Mouse (Mus musculus): ENCODE data around the gene Ptpn7. TPM values are rescaled to one million over a fixed set of nuclear protein-coding genes. Genes with fewer than 3 reads are reported as not detected.
A peak's percentile ranks its signal among the peaks of the same experiment; 100 is the strongest.
"Not testable (repeated sequence)": the region's sequence is repeated elsewhere in the genome, so short reads cannot be mapped to it uniquely, and the experiment has no call there.

Ptpn7 gene
- polyA plus RNA-seq, 1 experiment from 2014 or later: 1.2 TPM

DNA sequence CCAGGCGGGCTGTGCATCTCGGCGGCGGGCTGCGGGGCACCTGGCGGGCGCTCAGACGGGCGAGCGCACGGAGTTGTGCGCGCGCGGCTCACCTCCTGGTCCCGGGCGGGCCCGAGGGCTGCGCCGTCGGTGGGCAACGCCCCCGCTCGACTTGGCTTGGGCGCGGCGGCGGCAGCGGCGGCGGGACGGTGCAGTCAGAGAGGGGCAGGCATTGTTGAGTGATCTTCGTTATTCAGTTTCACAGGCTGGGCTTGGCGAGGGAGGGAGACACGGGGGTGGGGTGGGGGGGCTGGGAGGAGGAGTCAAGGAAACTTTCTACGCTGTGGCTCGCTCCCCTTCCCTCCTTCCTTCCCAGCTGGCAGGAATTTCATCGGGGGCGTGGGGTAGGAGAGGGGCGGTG, 27.4 kb upstream of the Ptpn7 start, which contains the start of gene Lgr6:
Gene Lgr6 (minus strand): TSS at position 153 of the 400 bp plus-strand sequence.
- Histone ChIP-seq H3K4me3 (peak within 1 kb of the TSS; percentile 41), H3K9ac (peak within 1 kb of the TSS; percentile 43; the same call in 1 of the 2 replicates), H3K4me1 (peaks cover 11% of the 10 kb centered on the region), H3K4me2 (replicated peaks) (peak within 1 kb of the TSS; percentile 78), H3K27ac (no peak within 1 kb of the TSS), H3K9me3 (replicated peaks) (no peaks in the 10 kb centered on the region), H3K27me3 (peaks cover 75% of the 10 kb centered on the region), H3K36me3 (no peaks in the 10 kb centered on the region)
- under 1% methylated on average over 40 of the region's 40 CpGs for WGBS
- ATAC-seq (ENCODE audit: low FRiP score): no peak

DNA sequence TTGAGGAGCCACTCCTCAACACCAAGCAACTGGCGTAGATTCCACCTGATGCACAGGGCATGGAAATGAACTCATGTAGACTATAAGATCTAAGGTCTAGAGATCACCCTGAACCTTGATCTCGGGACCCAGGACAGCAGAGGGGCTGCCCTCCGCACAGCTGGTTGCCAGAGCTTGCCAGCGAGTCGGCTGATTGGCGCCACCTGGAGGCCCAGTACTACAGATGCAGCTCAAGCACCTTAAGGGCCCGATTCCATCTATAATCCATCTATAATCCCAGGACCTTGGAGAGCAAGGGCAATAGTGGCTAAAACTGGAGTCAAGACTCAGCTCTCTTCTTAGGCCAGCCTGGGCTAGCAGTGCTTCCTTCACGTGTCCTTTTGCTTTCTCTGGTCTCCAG, 26.5 kb upstream of the Ptpn7 start:
- Histone ChIP-seq H3K4me2 (replicated peaks) (peak overlapping the region; percentile 78), H3K36me3 (no peaks in the 10 kb centered on the region), H3K27ac (no peak overlapping the region), H3K4me1 (peaks cover 11% of the 10 kb centered on the region), H3K9me3 (replicated peaks) (no peaks in the 10 kb centered on the region), H3K4me3 (0 out of 2 replicates have a peak overlapping the region, but pooled peaks have one; percentile 41), H3K27me3 (peaks cover 69% of the 10 kb centered on the region), H3K9ac (no peak overlapping the region)
- 0 out of 2 replicates have a peak, but pooled peaks have one; percentile 20 for ATAC-seq (ENCODE audit: low FRiP score)
- 2% methylated on average over 8 of the region's 8 CpGs for WGBS

DNA sequence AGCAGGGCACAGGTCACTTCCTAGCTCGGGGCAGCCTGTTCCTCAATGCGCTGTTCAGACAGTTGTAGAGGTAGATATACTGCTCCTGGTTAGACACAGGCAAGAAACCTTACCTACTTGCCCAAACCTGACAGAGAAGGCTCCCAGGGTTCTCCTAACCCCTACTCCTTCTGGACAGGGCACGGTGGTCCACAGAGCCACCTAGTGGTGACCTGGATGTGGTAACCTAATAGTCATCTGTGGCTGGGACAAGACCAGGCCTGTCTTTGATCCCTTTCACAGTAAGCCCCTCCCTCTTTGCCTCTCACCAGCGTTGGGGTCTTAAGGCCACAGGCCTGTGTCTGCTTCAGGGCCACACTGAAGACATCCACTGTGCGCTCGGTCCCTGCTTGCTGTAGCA, 23.9 kb upstream of the Ptpn7 start:
- no peak for ATAC-seq (ENCODE audit: low FRiP score)
- Histone ChIP-seq H3K36me3 (no peaks in the 10 kb centered on the region), H3K4me3 (no peak overlapping the region), H3K27ac (no peak overlapping the region), H3K4me2 (replicated peaks) (no peak overlapping the region), H3K9me3 (replicated peaks) (no peaks in the 10 kb centered on the region), H3K27me3 (peaks cover 49% of the 10 kb centered on the region), H3K4me1 (peaks cover 11% of the 10 kb centered on the region), H3K9ac (no peak overlapping the region)
- WGBS: 39% methylated on average over 6 of the region's 6 CpGs

DNA sequence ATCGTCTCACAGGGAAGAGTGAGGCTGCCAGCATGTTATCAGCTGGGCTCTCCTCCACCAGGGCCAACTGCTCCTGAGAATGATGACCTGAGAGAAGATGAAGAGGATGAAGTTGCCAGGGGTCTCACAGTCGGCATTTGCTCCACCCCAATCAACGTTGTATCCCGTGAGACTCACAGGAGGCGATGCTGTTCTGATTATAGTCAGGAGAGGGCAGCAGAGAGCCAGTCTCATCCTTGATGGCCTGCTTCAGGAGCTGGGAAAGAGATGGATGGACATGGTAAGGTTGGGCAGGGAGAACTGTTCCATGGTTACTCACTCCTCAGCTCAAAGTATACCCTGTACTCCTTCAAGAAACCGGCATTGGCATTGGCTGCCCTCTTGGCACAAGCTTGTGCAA, 22.4 kb upstream of the Ptpn7 start:
- peaks cover 34% of the 10 kb centered on the region for H3K27me3 ChIP-seq
- no peak overlapping the region for H3K4me2 ChIP-seq (replicated peaks)
- peaks cover 7% of the 10 kb centered on the region for H3K4me1 ChIP-seq
- no peak overlapping the region for H3K9ac ChIP-seq
- no peak overlapping the region for H3K27ac ChIP-seq
- ATAC-seq (ENCODE audit: low FRiP score): 0 out of 2 replicates have a peak, but pooled peaks have one; percentile 1
- H3K9me3 ChIP-seq (replicated peaks): no peaks in the 10 kb centered on the region
- H3K4me3 ChIP-seq: no peak overlapping the region
- 15% methylated on average over 6 of the region's 6 CpGs for WGBS
- H3K36me3 ChIP-seq: no peaks in the 10 kb centered on the region

DNA sequence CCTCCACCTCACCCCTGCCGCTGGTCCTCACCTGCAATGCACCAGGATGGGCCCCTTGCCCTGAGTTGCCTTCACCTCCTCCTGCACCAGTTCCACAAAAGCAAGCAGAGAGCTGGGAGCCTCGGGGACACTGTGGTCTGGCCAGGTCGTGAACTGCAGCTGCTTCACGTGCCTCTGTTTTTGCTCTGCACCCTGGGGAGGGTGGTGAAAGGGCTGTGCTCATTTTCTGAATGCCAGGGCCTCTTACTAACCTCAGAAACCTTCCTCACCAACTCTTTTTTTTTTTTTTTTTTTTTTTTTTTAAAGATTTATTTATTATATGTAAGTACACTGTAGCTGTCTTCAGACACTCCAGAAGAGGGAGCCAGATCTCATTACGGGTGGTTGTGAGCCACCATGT, 21.2 kb upstream of the Ptpn7 start:
- H3K27me3 ChIP-seq: peaks cover 22% of the 10 kb centered on the region
- not testable (repeated sequence) for H3K4me3 ChIP-seq; H3K9ac ChIP-seq; H3K4me1 ChIP-seq; ATAC-seq (ENCODE audit: low FRiP score); H3K36me3 ChIP-seq; H3K4me2 ChIP-seq (replicated peaks); H3K9me3 ChIP-seq (replicated peaks); H3K27ac ChIP-seq
- WGBS: 56% methylated on average over 5 of the region's 5 CpGs

DNA sequence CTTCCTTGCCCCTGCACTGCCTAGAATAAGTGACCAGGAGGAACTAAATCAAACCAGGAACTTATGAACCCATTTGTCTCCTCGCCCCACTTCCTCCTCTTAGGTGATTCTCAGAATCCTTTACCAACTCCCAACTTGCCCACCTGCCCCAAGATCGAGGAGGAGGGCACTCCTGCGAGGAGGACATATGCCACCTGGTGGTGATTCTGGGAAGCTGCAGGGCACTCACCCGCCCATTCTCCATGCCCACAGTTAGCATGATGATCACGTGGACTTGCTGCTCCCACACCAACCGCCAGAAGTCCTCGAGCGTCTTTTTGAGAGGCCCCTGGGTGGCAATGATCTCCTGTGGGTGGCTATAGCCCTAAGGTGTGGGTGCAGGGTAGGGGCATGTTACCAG, 19.8 kb upstream of the Ptpn7 start:
- ATAC-seq (ENCODE audit: low FRiP score): no peak
- Histone ChIP-seq H3K4me3 (no peak overlapping the region), H3K9me3 (replicated peaks) (no peaks in the 10 kb centered on the region), H3K4me1 (no peaks in the 10 kb centered on the region), H3K36me3 (no peaks in the 10 kb centered on the region), H3K4me2 (replicated peaks) (no peak overlapping the region), H3K9ac (no peak overlapping the region), H3K27me3 (peaks cover 11% of the 10 kb centered on the region; the same call in 1 of the 2 replicates), H3K27ac (no peak overlapping the region)
- 16% methylated on average over 8 of the region's 8 CpGs for WGBS

DNA sequence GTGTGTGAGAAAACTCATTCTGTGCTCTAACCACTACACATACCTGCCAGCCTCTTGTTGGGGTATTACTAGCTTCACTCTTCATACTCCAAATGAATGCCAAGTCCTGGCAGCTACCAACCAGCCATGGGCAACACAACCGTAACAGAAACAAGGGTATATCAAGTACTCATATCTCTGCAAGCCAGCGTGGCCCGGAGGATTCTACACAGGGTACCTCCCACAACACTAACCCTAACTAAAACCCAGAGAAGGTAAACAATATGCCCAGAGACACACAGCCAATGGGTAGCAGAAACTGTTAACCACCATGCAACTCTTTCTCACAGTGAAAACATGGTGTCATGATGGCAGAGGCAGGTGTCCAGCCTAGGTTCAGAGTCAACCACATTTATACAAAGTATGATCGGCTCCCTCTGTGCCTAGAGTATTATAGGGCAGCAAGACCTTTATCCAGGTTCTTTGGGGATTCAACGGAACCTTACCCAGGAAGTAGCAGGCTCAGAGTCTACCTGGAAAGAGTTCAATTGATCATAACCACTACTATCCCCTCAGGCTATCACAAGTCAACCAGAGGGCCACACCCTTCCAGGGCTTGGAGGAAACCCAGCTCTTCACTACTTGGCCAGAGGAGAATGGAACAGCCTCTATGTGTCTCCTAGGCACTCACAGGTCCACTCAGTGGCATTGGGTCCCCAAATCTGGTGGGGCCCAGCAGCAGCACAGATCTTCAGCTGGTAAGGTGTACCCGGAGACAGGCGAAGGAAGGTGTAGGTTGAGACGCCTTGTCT, 7.7 kb upstream of the Ptpn7 start:
- Histone ChIP-seq H3K9ac (no peak overlapping the region), H3K9me3 (replicated peaks) (no peaks in the 10 kb centered on the region), H3K4me3 (no peak overlapping the region), H3K4me2 (replicated peaks) (no peak overlapping the region), H3K27ac (no peak overlapping the region), H3K27me3 (peaks cover 9% of the 10 kb centered on the region; the same call in 1 of the 2 replicates), H3K4me1 (peaks cover 22% of the 10 kb centered on the region), H3K36me3 (no peaks in the 10 kb centered on the region)
- no peak for ATAC-seq (ENCODE audit: low FRiP score)
- WGBS: 91% methylated on average over 8 of the region's 8 CpGs

DNA sequence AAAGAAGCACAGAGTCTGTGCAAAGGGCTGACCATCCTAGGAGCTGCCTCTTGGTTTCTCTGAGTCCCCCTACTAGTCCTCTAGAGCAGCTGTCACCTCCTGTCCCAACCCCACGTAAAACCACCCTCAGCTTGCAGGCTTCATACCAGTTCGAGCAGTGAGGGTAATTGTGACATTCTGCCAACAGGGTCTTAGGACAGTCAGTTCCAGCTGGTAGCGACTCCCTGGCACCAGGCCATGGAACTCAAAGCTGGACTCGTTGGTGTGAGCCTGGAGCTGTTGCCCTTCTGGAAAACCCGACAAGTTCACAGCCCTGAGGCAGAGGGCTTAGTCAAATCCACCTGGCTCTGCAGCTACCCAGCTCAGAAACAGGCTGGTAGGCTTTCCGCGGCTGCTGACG, 6.5 kb upstream of the Ptpn7 start:
- H3K27ac ChIP-seq: no peak overlapping the region
- H3K9me3 ChIP-seq (replicated peaks): no peaks in the 10 kb centered on the region
- no peak for ATAC-seq (ENCODE audit: low FRiP score)
- no peaks in the 10 kb centered on the region for H3K36me3 ChIP-seq
- H3K4me1 ChIP-seq: peaks cover 22% of the 10 kb centered on the region
- no peak overlapping the region for H3K4me3 ChIP-seq
- H3K27me3 ChIP-seq: peaks cover 9% of the 10 kb centered on the region; the same call in 1 of the 2 replicates
- no peak overlapping the region for H3K9ac ChIP-seq
- no peak overlapping the region for H3K4me2 ChIP-seq (replicated peaks)
- WGBS: 71% methylated on average over 8 of the region's 8 CpGs

DNA sequence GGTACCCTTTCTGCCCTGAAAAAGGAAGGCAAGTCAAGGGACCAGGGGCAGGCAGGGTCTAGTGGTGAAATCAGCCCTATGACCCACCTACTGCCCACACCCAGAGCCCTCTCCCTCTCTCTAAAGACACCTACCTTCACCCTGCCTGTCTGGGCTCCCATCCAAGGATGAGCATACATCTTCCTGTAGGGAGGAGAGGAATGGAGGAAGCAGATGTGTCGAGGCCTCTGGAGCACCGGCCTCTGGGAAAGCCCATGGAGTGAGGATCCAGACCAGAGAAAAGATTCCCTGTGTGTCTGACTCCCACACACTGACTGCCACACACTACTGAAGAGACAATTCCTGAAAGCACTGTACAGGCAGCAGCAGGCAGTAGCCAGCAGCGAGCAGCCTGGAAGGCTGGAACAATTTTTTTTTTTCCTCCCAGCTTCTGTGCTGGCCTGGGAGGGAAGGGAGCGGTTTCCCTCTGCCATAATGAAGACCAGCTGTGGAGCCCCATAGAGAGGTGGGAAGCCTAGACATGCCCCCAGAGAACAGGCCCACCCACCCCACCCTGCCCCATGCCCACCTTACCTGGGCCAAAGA, 6.0 kb upstream of the Ptpn7 start:
- Histone ChIP-seq H3K27ac (no peak overlapping the region), H3K4me1 (peaks cover 22% of the 10 kb centered on the region), H3K9me3 (replicated peaks) (no peaks in the 10 kb centered on the region), H3K4me3 (no peak overlapping the region), H3K36me3 (no peaks in the 10 kb centered on the region), H3K9ac (no peak overlapping the region), H3K4me2 (replicated peaks) (no peak overlapping the region), H3K27me3 (peaks cover 12% of the 10 kb centered on the region; the same call in 1 of the 2 replicates)
- WGBS: 62% methylated on average over 4 of the region's 4 CpGs
- no peak for ATAC-seq (ENCODE audit: low FRiP score)

DNA sequence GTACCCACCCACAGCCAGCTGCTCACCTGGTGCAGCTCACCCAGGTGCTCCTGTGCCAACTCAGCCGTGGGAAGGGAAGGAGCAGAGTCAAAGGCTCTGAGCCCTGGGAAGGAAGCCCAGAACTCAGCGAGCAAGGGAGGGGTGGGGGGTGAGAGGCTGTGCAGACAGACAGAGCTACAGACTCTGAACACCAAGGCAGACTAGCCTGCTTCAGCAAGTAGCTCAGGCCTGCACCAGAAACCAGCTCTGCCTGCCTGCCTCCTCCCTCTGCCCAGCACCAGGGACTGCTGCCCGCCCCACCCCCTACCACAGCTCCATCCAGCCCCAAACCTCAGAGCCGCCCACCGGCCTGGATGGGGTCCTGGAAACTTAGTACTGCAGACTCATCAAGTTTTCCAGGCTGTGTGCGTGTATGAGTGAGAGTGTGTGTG, 4.5 kb upstream of the Ptpn7 start:
- no peak overlapping the region for H3K27ac ChIP-seq
- peaks cover 22% of the 10 kb centered on the region for H3K4me1 ChIP-seq
- no peak overlapping the region for H3K4me3 ChIP-seq
- H3K36me3 ChIP-seq: no peaks in the 10 kb centered on the region
- no peak for ATAC-seq (ENCODE audit: low FRiP score)
- H3K9me3 ChIP-seq (replicated peaks): no peaks in the 10 kb centered on the region
- 0 out of 2 replicates have a peak overlapping the region, but pooled peaks have one; percentile 2 for H3K9ac ChIP-seq
- peaks cover 14% of the 10 kb centered on the region; the same call in 1 of the 2 replicates for H3K27me3 ChIP-seq
- WGBS: 59% methylated on average over 6 of the region's 6 CpGs
- H3K4me2 ChIP-seq (replicated peaks): no peak overlapping the region

DNA sequence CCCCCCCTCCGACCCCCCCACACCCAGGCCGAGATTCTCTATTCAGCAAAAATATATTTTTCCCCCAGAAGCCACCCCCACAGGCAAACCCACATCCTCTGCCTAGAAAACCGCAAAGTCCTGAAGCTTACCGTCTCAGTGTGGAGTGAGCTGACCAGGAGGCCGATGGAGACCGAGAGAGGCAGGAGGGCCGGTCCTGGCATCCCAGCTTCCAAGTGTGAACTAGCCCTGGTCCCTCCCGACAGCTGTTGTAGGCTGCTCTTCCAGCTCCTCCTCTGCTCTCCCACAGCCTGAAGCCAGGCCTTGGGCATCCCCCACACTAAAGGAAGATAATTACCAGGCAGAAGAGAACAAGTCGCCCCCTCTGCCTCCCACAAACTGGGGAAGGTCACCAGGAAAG, 3.5 kb upstream of the Ptpn7 start:
- 29% methylated on average over 9 of the region's 9 CpGs for WGBS
- no peaks in the 10 kb centered on the region for H3K36me3 ChIP-seq
- no peak overlapping the region for H3K4me3 ChIP-seq
- H3K4me2 ChIP-seq (replicated peaks): no peak overlapping the region
- no peaks in the 10 kb centered on the region for H3K9me3 ChIP-seq (replicated peaks)
- H3K27me3 ChIP-seq: peaks cover 14% of the 10 kb centered on the region; the same call in 1 of the 2 replicates
- H3K9ac ChIP-seq: no peak overlapping the region
- H3K4me1 ChIP-seq: peaks cover 22% of the 10 kb centered on the region
- H3K27ac ChIP-seq: no peak overlapping the region
- no peak for ATAC-seq (ENCODE audit: low FRiP score)

DNA sequence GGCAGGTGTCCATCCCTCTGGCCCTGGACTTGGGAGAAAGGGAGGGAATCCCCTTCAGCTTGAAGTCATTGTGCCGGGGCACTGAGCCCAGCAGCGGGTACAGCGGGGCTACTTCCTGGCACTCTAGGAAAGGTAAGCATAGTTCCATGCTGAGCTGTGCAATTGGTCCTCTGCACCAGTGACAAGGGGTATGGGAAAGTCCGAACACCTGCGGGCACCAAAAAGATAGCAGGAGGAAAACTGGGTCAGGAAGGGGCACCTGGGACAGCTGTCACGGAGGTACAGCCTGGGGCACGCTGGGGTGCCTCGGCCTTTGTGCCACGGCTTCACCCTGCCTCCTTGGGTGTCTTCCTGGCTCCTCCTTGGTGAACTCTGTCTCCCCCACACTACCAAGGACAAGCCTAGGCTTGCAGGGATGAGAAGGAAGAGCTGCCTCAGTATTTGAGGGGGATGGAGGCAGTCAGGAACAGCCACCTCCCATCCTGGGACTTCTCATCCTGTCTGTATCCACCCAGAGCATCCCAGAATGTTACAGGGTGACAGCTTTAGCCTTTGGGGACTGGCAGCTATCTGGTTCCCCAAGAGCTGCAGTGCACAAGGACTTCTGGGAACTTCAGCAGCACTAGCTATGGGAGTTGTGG, 2.8 kb upstream of the Ptpn7 start:
- ATAC-seq (ENCODE audit: low FRiP score): no peak

More for the DNA sequence above, 2.8 kb upstream of the Ptpn7 start:
- 63% methylated on average over 9 of the region's 9 CpGs for WGBS
- Histone ChIP-seq H3K4me1 (peaks cover 22% of the 10 kb centered on the region), H3K9ac (no peak overlapping the region), H3K27me3 (peaks cover 14% of the 10 kb centered on the region; the same call in 1 of the 2 replicates), H3K36me3 (no peaks in the 10 kb centered on the region), H3K27ac (no peak overlapping the region), H3K4me3 (no peak overlapping the region), H3K9me3 (replicated peaks) (no peaks in the 10 kb centered on the region), H3K4me2 (replicated peaks) (no peak overlapping the region)

All from hindbrain, embryonic 12.5 days (tissue).